Mouse (Mus musculus) gastrocnemius, adult 18-20 months (tissue): ENCODE measurements around the gene Zfp189. TPM values are rescaled to one million over a fixed set of nuclear protein-coding genes. Genes with fewer than 3 reads are reported as not detected.

Experiments used
- DNase-seq: peaks from one replicate; pipeline ENCODE4 v3.0.0; 2021; ENCODE audit warnings: low spot score
- total RNA-seq, 2 experiments: library from RNA; stranded (reverse); gene quantifications; 2 replicates each; pipeline ENCODE4 v1.2.3; 2021

The Zfp189 gene
- total RNA-seq, 2 experiments from 2014 or later, result 3.0 to 4.6 TPM

DNA sequence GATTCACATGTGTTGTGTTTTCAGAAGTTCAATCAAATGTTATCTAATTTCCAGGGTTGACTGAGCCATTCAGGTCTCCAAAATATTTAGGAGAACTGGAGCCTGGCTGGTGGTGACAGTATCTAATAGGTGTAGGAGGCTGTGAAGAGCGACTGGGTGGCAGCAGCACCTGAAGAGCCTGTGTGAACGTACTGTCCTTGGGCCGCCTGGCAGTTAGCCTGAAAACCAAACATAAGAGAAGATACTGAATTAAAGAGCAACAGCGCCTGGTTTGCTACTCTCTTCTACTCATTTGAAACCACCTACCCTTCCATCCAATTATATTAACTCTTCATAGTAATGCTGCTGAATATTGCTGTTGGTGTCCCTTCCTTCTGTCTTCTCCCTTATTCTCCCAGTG, 15.7 kb downstream of the Zfp189 start:
- DNase-seq, result no peak

- no peak for DNase-seq
Observed at GRCm38 (mm10) chr4:49539665-49540064, 18.7 kb downstream of the Zfp189 start.

DNA sequence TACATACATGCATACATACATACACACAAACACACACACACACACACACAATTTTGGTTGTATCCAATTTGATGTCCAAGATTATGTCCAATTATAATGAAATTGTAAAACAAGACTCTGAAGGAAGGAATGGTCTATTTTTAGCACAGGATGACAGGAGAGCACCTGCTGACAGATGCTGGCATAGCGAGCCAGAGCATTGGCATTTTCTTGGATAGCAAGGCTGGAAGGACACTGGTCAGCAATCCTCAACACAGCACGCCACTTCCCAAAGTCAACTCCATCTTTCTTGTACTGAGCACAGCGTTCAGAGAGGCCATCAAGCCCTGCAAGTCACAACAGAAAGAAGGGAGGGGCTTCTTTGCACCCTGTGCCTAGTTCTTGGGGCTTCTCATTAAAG, 20.0 kb downstream of the Zfp189 start:
- DNase-seq, result peak; percentile 34

GRCm38 (mm10) chr4:49546026-49546425, 25.1 kb downstream of the Zfp189 start:
- no peak for DNase-seq

DNA sequence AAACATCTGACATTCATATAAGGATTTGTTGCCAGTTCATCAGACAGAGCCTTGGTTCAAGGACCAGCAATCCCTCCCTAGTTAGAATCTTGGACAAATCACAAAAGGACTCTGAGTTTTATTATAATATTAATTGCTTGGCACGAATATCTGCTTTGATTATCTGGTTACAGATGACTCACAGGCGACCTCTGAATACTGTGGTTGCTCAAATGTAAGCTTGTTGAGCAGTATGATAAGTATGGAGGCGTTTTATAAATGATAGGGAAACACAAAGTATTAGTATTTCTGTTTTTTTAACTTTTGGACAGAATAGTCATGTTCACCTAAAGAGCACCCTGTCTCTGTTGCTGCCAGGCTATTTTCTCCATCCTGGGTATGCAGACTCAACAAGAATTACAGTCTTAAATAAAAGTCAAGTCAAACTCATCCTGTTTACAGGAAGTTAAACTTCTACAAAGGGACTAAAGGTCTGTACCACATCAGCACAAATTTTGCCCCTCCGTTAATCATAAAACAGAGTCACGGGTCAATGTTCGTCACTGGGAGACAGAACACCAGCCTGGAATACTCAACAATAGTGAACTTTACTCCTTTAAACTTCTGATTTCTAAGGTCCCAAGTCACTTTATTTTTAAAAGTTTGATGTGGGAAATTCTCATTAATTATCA, 26.0 kb downstream of the Zfp189 start:
- DNase-seq, result no peak

DNA sequence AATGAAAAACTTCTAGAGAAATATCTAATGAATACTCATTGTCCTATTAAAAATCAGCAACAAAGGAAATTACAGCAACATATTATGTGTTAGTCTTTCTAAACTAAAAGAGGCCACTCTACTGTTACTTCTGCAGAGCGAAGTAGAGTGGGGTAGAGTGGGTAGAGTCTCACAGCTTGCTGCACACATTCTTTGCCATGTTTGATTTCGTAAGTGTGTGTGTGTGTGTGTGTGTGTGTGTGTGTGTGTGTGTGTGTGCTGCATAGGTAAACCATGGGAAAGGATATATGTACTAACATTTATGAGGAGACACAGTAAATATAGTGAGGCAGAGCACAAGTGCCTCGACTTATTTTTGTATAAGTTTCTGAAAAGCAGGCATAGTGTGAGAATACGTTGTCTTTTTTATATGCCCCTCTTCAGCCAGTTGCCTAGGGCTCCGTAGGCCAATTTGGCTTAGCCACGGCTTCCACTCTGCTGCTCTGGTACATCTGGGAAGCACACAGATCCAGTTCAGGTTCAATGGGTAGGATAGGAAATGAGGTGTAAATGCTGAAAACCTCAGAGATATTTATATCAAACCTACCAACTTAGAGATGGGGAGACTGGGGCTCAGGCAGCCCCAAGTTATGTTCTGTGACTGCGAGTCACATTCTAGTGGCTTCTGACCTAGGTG, 26.7 kb downstream of the Zfp189 start:
- DNase-seq, result no peak

- no peak for DNase-seq
Observed at GRCm38 (mm10) chr4:49549383-49549782, 28.4 kb downstream of the Zfp189 start, which contains the start of gene Aldob. Aldob (minus strand) TSS chr4:49549546.

DNA sequence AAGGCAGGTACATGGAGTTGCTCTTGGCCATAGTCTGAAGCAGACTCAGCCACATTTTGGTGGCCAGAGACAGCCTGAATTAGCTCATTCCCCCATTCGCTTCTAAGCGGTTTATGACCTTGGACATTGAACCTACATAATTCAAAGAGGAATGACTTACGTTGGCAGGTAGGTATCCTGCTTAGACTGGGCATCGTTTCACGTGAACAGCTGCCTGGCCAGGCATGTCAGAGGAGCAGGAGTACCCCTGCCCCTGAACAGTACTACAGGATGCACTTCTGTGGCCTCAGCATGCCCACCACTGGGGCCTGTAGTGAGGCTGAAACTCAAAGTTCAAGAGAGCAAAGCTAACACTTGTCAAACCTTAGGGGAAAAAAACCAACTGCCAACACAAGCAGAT, 32.4 kb downstream of the Zfp189 start:
- no peak for DNase-seq

DNA sequence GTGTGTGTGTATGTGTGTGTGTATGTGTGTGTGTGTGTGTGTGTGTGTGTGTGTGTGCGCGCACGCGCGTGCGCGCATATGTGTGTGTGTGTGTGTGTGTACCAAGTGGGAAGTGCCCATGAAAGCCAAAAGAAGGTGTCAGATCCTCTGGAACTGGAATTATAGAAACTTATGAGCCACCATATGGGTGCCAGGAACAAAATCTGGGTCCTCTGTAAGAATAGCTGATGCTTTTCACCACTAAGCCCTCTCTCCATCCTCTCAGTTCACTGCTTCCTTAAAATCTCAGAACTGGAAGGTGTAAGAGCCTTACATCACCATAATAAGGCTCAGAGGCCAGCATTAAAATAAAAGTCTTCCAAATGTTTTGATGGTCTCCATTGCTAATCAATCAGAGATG, 36.4 kb downstream of the Zfp189 start:
- no peak for DNase-seq

DNA sequence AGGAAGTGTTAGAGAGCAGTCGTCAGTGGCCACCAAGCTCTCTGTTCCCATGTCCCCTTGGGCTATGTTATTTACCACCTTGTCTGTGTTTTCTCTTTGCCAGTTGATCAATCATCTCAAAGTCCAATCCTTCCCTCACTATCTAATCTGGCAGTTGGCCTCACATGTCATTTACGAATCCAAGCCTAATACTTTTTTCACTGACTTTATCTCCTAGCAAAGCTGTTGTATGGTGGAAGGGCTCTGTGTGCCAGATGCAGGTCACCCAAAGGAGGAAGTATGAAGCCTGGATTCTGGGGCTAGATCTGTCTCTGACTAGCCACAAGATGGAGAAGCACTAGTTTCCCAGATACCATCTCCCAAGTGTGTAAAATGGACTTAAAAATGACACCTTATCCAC, 37.2 kb downstream of the Zfp189 start:
- DNase-seq, result no peak

- DNase-seq, result peak; percentile 92
Observed at GRCm38 (mm10) chr4:49559915-49560772, 39.2 kb downstream of the Zfp189 start.

- DNase-seq, result peak; percentile 78
Observed at GRCm38 (mm10) chr4:49567613-49568012, 46.6 kb downstream of the Zfp189 start.

DNA sequence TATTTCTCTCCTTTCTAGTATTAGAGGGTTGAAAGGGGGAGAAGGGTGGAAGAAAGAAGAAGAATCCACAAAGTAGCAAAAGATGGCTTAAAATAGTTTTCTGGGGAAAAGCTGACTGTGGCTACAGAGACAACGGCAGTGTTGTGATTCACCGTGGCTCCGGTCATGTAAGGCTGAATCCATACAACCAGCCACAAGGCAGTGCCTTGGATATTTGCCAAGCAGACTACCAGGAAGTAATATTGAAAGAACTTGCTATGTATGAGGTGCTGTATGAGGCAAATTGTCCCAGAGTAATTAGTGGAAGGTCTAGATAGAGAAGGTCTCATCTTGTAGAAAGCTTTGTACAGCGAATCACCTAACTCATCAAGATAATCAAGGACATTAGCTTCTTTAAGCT, 51.2 kb downstream of the Zfp189 start:
- no peak for DNase-seq

Other genes with a start within 250 kb of the Zfp189 start
- gene Acnat2, start 113.0 kb upstream of the Zfp189 start, total RNA-seq, result under 1 TPM in 1 of 2 experiments, not detected in 1; 0.16 TPM
- gene Acnat1, start 47.3 kb upstream of the Zfp189 start, total RNA-seq, result not detected
- gene Baat, start 14.6 kb upstream of the Zfp189 start, total RNA-seq, result under 1 TPM; 0.11 to 0.21 TPM
- 10 to 100 TPM; 29.8 to 31.2 TPM for gene Mrpl50, start 83 bp upstream of the Zfp189 start, total RNA-seq
- gene Aldob, start 28.4 kb downstream of the Zfp189 start, total RNA-seq, result 1 to 10 TPM in 1 of 2 experiments, under 1 TPM in 1; 0.62 to 1.4 TPM
- 10 to 100 TPM; 26.1 to 29.1 TPM for gene Tmem246, start 76.7 kb downstream of the Zfp189 start, total RNA-seq
- gene Rnf20, start 110.8 kb downstream of the Zfp189 start, total RNA-seq, result 10 to 100 TPM; 25.9 to 28.0 TPM
- not detected for gene Ppp3r2, start 160.8 kb downstream of the Zfp189 start, total RNA-seq